Mouse (Mus musculus) megakaryocyte-erythroid progenitor cell, adult 5 weeks (primary cell): ENCODE results near the gene Gm3182. TPM values are rescaled to one million over a fixed set of nuclear protein-coding genes. Genes with fewer than 3 reads are reported as not detected.

Experiments
- polyA plus RNA-seq: library from polyadenylated mRNA; stranded (reverse); fragments of >175 nt; gene quantifications from 2 replicates; pipeline ENCODE4 v1.2.3, GENCODE M21; 2012

The Gm3182 gene
- not detected in 2 replicates for polyA plus RNA-seq

DNA sequence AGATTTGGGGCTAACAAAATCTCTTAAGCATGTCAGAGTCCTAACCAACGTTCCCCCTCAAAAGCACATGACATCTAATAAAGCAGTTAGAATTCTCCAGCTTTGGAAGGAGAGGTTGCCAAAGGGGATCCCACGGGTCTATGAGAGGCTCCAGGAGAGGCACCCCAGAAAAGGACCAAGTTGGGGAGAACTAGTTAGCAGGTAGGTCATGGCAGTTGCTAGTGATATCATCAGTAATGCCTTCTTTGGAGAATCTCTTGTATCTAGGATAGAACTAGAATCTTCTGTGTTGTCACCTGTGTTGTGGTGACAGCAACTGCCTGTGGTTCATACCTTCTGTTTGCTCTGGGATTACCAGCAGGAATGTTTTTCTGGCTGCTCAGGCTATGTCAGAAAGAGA lies at the start of gene Gm3182:
Gm3182 (plus strand) TSS at position 301 of the 400 bp plus-strand sequence.

Other genes starting within 250 kb of the Gm3182 start
- gene Gm3138, start 232.1 kb upstream of the Gm3182 start, polyA plus RNA-seq, result not detected in 2 replicates
- not detected in 2 replicates for gene Gm3149, start 164.5 kb upstream of the Gm3182 start, polyA plus RNA-seq
- gene 2610042L04Rik, start 147.0 kb upstream of the Gm3182 start, polyA plus RNA-seq, result not detected in 2 replicates
- gene Gm3159, start 84.2 kb upstream of the Gm3182 start, polyA plus RNA-seq, result not detected in 2 replicates
- not detected in 2 replicates for gene Gm3164, start 66.3 kb upstream of the Gm3182 start, polyA plus RNA-seq
- not detected in 2 replicates for gene Gm3173, start 50.8 kb upstream of the Gm3182 start, polyA plus RNA-seq
- gene Gm3047, start 73.7 kb downstream of the Gm3182 start, polyA plus RNA-seq, result not detected in 2 replicates
- gene Gm8159, start 150.6 kb downstream of the Gm3182 start, polyA plus RNA-seq, result not detected in 2 replicates
- not detected in 2 replicates for gene Gm3239, start 182.4 kb downstream of the Gm3182 start, polyA plus RNA-seq
- not detected in 2 replicates for gene Gm7876, start 227.5 kb downstream of the Gm3182 start, polyA plus RNA-seq
- not detected in 2 replicates for gene Gm3252, start 245.0 kb downstream of the Gm3182 start, polyA plus RNA-seq